Mouse (Mus musculus): Measurements from ENCODE around the gene Rpl13a.
"Not testable (repeated sequence)": the region's sequence is repeated elsewhere in the genome, so short reads cannot be mapped to it uniquely, and the experiment has no call there.

- TF ChIP-seq POLR2A, CTCF (IDR thresholded peaks at IDR 0.05; ENCODE audit: extremely low read depth, insufficient read depth, low read length): not testable (repeated sequence)
Measured at GRCm38 (mm10) chr7:45095965-45096364, 32.6 kb downstream of the Rpl13a start.

All from cortical plate, adult 2 months (tissue).